Mouse (Mus musculus): ENCODE measurements at regions not wholly inside any gene's neighbourhood (a gene's known extent, or its start where the extent isn't known, plus 50 kb on each side); places are given as distances from the start of the nearest gene placed in this dataset.

DNA sequence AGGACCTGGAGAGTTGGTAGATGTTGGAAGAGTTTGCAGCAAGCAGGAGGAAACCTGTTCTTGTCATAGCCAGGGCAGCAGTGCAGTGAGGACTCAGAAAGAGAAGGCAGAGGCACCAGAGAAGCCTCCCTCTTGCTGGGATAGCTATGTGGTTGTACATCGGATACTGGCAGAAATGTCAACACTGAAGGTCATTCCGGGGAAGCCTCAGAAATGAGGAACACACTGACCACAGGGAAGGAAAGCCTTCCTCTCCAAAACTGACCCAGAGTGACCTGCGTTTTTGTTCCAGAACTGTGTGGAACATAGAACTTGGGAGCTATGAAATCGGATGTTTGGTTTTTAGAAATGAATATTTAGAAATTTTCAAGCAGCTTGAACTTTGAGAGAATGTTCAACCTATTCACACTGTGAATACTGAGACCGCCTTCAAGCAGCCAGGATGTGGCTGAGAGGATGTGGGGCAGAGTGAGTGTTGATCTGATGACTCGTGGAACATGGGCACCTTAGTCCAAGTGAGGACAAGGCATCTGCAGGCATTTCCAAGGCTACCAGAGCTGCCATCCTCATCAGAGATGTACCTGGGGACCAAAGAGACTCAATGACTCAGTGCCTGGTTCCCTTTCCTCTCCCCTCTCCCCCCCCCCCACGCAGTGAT, 85.3 kb upstream of the S1pr3 start:
- no peak for TF ChIP-seq CTCF (IDR thresholded peaks at IDR 0.05; ENCODE audit: extremely low read depth, insufficient read depth, insufficient read length, insufficient replicate concordance)
- no peak for TF ChIP-seq POLR2A (IDR thresholded peaks at IDR 0.05; ENCODE audit: low read depth, low read length)
- no peak for DNase-seq (ENCODE audit: low read depth in 1 of 2, low spot score in 2 of 2)
- Histone ChIP-seq H3K4me3 (ENCODE audit: extremely low read depth, insufficient read depth, insufficient read length) (no peak overlapping the region), H3K27me3 (ENCODE audit: control insufficient read depth, insufficient read depth, low read length) (no peaks in the 10 kb centered on the region), H3K27ac (ENCODE audit: insufficient read depth, low read length) (no peak overlapping the region), H3K4me1 (ENCODE audit: control insufficient read depth, insufficient read depth, insufficient read length) (no peaks in the 10 kb centered on the region), H3K36me3 (ENCODE audit: control insufficient read depth, insufficient read depth, low read length) (no peaks in the 10 kb centered on the region)
- 55% methylated on average over 7 of the region's 7 CpGs for WGBS

DNA sequence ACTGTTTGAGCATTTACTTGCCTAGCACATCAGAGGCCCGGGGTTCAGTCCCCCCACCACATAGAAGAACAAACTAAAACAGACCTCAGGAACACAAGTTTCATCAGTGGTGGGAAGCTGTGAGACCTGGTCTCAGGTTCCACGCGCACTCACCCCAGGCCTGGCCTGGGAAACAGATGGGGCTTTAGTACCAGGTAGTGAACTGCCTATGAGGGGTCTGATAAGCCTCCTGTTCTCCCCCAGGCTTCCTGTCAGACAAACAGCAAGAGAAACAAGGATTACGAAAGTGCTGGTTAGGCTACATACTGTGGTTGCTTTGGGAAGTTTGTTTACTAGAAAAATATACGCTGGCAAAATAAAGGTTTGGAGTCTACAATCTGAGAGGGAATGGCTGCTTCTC, 83.7 kb upstream of the S1pr3 start:
- no peak for DNase-seq (ENCODE audit: low read depth in 1 of 2, low spot score in 2 of 2)
- Histone ChIP-seq H3K27me3 (ENCODE audit: control insufficient read depth, insufficient read depth, low read length) (no peaks in the 10 kb centered on the region), H3K4me3 (ENCODE audit: extremely low read depth, insufficient read depth, insufficient read length) (no peak overlapping the region), H3K27ac (ENCODE audit: insufficient read depth, low read length) (no peak overlapping the region), H3K4me1 (ENCODE audit: control insufficient read depth, insufficient read depth, insufficient read length) (no peaks in the 10 kb centered on the region), H3K36me3 (ENCODE audit: control insufficient read depth, insufficient read depth, low read length) (no peaks in the 10 kb centered on the region)
- TF ChIP-seq POLR2A (IDR thresholded peaks at IDR 0.05; ENCODE audit: low read depth, low read length) (no peak), CTCF (IDR thresholded peaks at IDR 0.05; ENCODE audit: extremely low read depth, insufficient read depth, insufficient read length, insufficient replicate concordance) (no peak)
- 45% methylated on average over 5 of the region's 5 CpGs for WGBS

GRCm38 (mm10) chr13:51325298-51325697, 83.1 kb upstream of the S1pr3 start:
- Histone ChIP-seq H3K27me3 (ENCODE audit: control insufficient read depth, insufficient read depth, low read length) (no peaks in the 10 kb centered on the region), H3K27ac (ENCODE audit: insufficient read depth, low read length) (no peak overlapping the region), H3K4me1 (ENCODE audit: control insufficient read depth, insufficient read depth, insufficient read length) (no peaks in the 10 kb centered on the region), H3K4me3 (ENCODE audit: extremely low read depth, insufficient read depth, insufficient read length) (no peak overlapping the region), H3K36me3 (ENCODE audit: control insufficient read depth, insufficient read depth, low read length) (no peaks in the 10 kb centered on the region)
- 34% methylated on average over 5 of the region's 5 CpGs for WGBS
- no peak for DNase-seq (ENCODE audit: low read depth in 1 of 2, low spot score in 2 of 2)
- TF ChIP-seq POLR2A (IDR thresholded peaks at IDR 0.05; ENCODE audit: low read depth, low read length) (no peak), CTCF (IDR thresholded peaks at IDR 0.05; ENCODE audit: extremely low read depth, insufficient read depth, insufficient read length, insufficient replicate concordance) (no peak)

DNA sequence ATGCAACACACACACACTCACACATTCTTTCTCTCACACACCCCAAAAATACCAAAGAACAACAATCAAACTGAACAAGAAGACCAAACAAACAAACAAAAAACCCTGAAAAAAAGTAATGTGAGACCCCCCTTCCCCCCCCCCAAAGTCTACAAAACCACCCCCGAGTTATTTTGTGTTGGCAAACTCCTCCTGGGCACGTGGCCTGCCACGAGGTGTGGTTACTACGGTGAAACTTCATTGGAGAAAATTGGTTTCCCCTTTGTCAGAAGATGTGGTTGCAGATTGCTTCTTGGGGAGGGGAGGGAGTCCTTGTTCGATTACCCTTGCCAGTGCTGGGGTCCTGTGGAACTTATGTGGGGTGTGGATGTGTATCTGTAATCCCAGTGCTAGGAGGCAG, 82.3 kb upstream of the S1pr3 start:
- 12% methylated on average over 5 of the region's 5 CpGs for WGBS
- no peak for DNase-seq (ENCODE audit: low read depth in 1 of 2, low spot score in 2 of 2)
- TF ChIP-seq POLR2A (IDR thresholded peaks at IDR 0.05; ENCODE audit: low read depth, low read length) (no peak), CTCF (IDR thresholded peaks at IDR 0.05; ENCODE audit: extremely low read depth, insufficient read depth, insufficient read length, insufficient replicate concordance) (no peak)
- H3K27ac ChIP-seq (ENCODE audit: insufficient read depth, low read length): no peak overlapping the region
- H3K27me3 ChIP-seq (ENCODE audit: control insufficient read depth, insufficient read depth, low read length): no peaks in the 10 kb centered on the region
- no peaks in the 10 kb centered on the region for H3K4me1 ChIP-seq (ENCODE audit: control insufficient read depth, insufficient read depth, insufficient read length)
- H3K36me3 ChIP-seq (ENCODE audit: control insufficient read depth, insufficient read depth, low read length): no peaks in the 10 kb centered on the region
- no peak overlapping the region for H3K4me3 ChIP-seq (ENCODE audit: extremely low read depth, insufficient read depth, insufficient read length)

DNA sequence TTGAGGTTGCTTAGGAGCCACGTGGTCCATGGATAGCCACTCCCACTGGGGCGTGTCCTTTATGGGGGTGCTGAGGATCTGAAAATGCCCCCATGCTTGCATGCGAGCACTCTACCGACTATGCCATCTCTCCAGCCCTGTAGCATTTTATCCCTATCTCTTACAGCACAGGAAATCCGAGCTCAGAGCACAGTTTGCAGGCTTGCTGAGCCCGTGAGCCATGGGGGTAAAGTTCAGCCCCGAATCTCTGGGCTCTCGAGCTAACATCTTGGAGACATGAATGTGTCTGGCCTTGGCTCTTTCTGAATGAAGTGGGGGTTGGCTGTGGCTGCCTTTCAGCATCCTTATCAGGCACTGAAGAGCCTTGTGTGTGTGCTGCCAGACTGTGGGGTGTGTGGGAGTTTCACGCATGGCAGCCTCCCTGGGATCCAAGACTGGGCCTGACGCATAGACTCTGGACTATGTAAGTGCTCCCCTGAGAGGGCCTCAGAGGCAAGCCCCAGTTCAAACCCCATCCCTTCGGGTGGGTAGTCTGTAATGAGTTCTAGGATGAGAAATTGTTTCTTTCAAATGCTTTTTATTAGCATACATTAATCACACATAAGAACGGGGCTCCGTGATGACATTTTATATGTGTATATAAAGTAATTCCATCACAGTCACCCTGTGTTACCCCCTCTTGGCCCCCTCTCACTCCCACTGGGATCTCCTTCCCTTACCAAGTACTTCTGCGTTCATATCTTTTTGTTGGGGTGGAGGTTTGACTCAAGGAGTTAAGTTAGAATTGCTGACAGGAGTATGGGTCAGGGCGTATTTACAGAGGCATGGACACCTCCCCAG, 80.1 kb upstream of the S1pr3 start:
- H3K27me3 ChIP-seq (ENCODE audit: control insufficient read depth, insufficient read depth, low read length): no peaks in the 10 kb centered on the region
- H3K4me3 ChIP-seq (ENCODE audit: extremely low read depth, insufficient read depth, insufficient read length): no peak overlapping the region
- no peaks in the 10 kb centered on the region for H3K4me1 ChIP-seq (ENCODE audit: control insufficient read depth, insufficient read depth, insufficient read length)
- no peak for DNase-seq (ENCODE audit: low read depth in 1 of 2, low spot score in 2 of 2)
- H3K36me3 ChIP-seq (ENCODE audit: control insufficient read depth, insufficient read depth, low read length): no peaks in the 10 kb centered on the region
- TF ChIP-seq CTCF (IDR thresholded peaks at IDR 0.05; ENCODE audit: extremely low read depth, insufficient read depth, insufficient read length, insufficient replicate concordance): no peak
- no peak overlapping the region for H3K27ac ChIP-seq (ENCODE audit: insufficient read depth, low read length)
- WGBS: 80% methylated on average over 15 of the region's 15 CpGs

- 86% methylated on average over 8 of the region's 8 CpGs for WGBS
- Histone ChIP-seq H3K27ac (ENCODE audit: insufficient read depth, low read length) (no peak overlapping the region), H3K36me3 (ENCODE audit: control insufficient read depth, insufficient read depth, low read length) (no peaks in the 10 kb centered on the region), H3K27me3 (ENCODE audit: control insufficient read depth, insufficient read depth, low read length) (no peaks in the 10 kb centered on the region), H3K4me3 (ENCODE audit: extremely low read depth, insufficient read depth, insufficient read length) (no peak overlapping the region), H3K4me1 (ENCODE audit: control insufficient read depth, insufficient read depth, insufficient read length) (no peaks in the 10 kb centered on the region)
- TF ChIP-seq POLR2A (IDR thresholded peaks at IDR 0.05; ENCODE audit: low read depth, low read length): no peak
- TF ChIP-seq CTCF (IDR thresholded peaks at IDR 0.05; ENCODE audit: extremely low read depth, insufficient read depth, insufficient read length, insufficient replicate concordance): no peak
- DNase-seq (ENCODE audit: low read depth in 1 of 2, low spot score in 2 of 2): no peak
These were observed 79.5 kb upstream of the S1pr3 start for GRCm38 (mm10) chr13:51328971-51329346.

- no peaks in the 10 kb centered on the region for H3K4me1 ChIP-seq (ENCODE audit: control insufficient read depth, insufficient read depth, insufficient read length)
- no peak overlapping the region for H3K4me3 ChIP-seq (ENCODE audit: extremely low read depth, insufficient read depth, insufficient read length)
- no peaks in the 10 kb centered on the region for H3K36me3 ChIP-seq (ENCODE audit: control insufficient read depth, insufficient read depth, low read length)
- no peak overlapping the region for H3K27ac ChIP-seq (ENCODE audit: insufficient read depth, low read length)
- DNase-seq (ENCODE audit: low read depth in 1 of 2, low spot score in 2 of 2): no peak
- H3K27me3 ChIP-seq (ENCODE audit: control insufficient read depth, insufficient read depth, low read length): no peaks in the 10 kb centered on the region
- TF ChIP-seq CTCF (IDR thresholded peaks at IDR 0.05; ENCODE audit: extremely low read depth, insufficient read depth, insufficient read length, insufficient replicate concordance) (no peak), POLR2A (IDR thresholded peaks at IDR 0.05; ENCODE audit: low read depth, low read length) (no peak)
These were observed 78.7 kb upstream of the S1pr3 start for GRCm38 (mm10) chr13:51329717-51330116.
